Mouse (Mus musculus): Measurements from ENCODE around the gene Tmprss5. TPM values are rescaled to one million over a fixed set of nuclear protein-coding genes. Genes with fewer than 3 reads are reported as not detected.

Tmprss5 gene
- polyA plus RNA-seq, 1 experiment from 2014 or later: 1.0 TPM

DNA sequence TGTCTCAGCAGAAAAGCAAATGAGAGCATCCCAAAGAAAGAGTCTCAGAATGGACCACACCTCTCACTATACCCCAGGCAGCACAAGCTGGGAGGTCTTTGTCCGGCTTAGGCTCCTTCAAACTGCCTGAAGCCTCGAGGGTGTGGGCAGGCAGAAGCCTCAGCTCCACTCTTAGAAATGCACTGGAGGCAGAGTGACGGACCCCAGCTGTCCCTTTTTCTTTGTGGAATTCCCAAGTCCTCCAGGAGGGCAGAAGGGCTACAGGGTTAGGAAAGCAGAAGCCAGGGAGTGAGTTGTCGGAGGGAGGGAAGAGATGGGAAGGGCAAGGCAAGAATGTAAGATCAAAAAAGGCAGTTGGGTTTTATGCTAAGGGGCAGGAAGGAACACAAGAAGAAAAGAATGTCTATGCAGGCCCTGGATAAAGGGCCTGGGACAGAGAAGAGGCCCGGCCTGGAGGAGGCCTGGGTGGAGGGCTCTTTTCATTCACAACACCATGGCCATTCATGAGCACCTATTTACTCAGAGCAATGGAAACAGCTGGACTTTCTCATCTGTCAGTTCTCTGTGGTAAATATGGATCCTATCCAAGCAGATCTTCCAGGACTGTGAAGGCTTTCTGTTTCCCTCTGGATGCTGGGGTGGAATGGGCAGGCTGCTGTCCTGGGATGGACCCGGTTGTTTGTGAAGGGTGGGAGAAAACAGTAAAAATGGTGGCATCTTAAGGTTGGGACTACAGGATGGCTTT is 29.6 kb downstream of the Tmprss5 start:
- no peak overlapping the region for H3K27ac ChIP-seq
- H3K4me1 ChIP-seq: peaks cover 8% of the 10 kb centered on the region
- 37% methylated on average over 6 of the region's 6 CpGs for WGBS
- H3K4me2 ChIP-seq (replicated peaks): no peak overlapping the region
- no peak overlapping the region for H3K4me3 ChIP-seq
- H3K36me3 ChIP-seq: no peaks in the 10 kb centered on the region
- H3K9ac ChIP-seq: no peak overlapping the region
- no peaks in the 10 kb centered on the region for H3K27me3 ChIP-seq
- H3K9me3 ChIP-seq: no peaks in the 10 kb centered on the region
- ATAC-seq (ENCODE audit: insufficient number of reproducible peaks, insufficient read depth, low FRiP score, low TSS enrichment): no peak

GRCm38 (mm10) chr9:49111296-49111695 is 30.2 kb downstream of the Tmprss5 start:
- Histone ChIP-seq H3K9me3 (no peaks in the 10 kb centered on the region), H3K4me3 (no peak overlapping the region), H3K27ac (no peak overlapping the region), H3K4me2 (replicated peaks) (no peak overlapping the region), H3K27me3 (no peaks in the 10 kb centered on the region), H3K4me1 (peaks cover 8% of the 10 kb centered on the region), H3K9ac (no peak overlapping the region), H3K36me3 (no peaks in the 10 kb centered on the region)
- no peak for ATAC-seq (ENCODE audit: insufficient number of reproducible peaks, insufficient read depth, low FRiP score, low TSS enrichment)
- WGBS: 87% methylated on average over 5 of the region's 5 CpGs

- Histone ChIP-seq H3K4me1 (no peaks in the 10 kb centered on the region), H3K4me3 (no peak overlapping the region), H3K36me3 (no peaks in the 10 kb centered on the region), H3K9me3 (no peaks in the 10 kb centered on the region), H3K27ac (no peak overlapping the region), H3K9ac (no peak overlapping the region), H3K4me2 (replicated peaks) (no peak overlapping the region), H3K27me3 (no peaks in the 10 kb centered on the region)
- WGBS: 44% methylated on average over 3 of the region's 3 CpGs
- ATAC-seq (ENCODE audit: insufficient number of reproducible peaks, insufficient read depth, low FRiP score, low TSS enrichment): no peak
Observed at GRCm38 (mm10) chr9:49118271-49118825, 37.3 kb downstream of the Tmprss5 start.

GRCm38 (mm10) chr9:49119759-49120158 is 38.7 kb downstream of the Tmprss5 start:
- 85% methylated on average over 4 of the region's 4 CpGs for WGBS
- H3K27me3 ChIP-seq: no peaks in the 10 kb centered on the region
- no peak overlapping the region for H3K27ac ChIP-seq
- H3K4me2 ChIP-seq (replicated peaks): no peak overlapping the region
- no peak overlapping the region for H3K4me3 ChIP-seq
- H3K9me3 ChIP-seq: no peaks in the 10 kb centered on the region
- H3K36me3 ChIP-seq: no peaks in the 10 kb centered on the region
- no peak for ATAC-seq (ENCODE audit: insufficient number of reproducible peaks, insufficient read depth, low FRiP score, low TSS enrichment)
- H3K4me1 ChIP-seq: no peaks in the 10 kb centered on the region
- H3K9ac ChIP-seq: no peak overlapping the region

DNA sequence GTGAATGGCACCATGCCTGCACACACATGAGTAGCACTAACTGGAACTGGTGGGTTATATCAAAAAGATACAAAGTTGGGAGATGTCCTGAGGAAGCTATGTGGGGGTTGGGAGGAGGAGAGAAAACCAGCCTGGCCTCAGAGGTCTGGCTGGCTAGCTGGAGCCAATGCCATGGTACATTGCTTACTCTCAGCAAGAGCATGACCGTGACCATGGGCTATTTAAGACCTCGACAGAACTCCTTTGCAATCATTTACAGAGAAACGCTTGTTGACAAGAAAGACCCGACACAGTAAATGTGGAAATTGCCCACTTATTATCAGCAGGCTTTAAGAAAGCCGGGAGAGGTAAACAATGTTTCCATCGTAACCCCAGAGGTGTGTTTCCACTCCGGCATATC is 44.6 kb downstream of the Tmprss5 start:
- Histone ChIP-seq H3K4me2 (replicated peaks) (no peak overlapping the region), H3K4me3 (no peak overlapping the region), H3K9ac (no peak overlapping the region), H3K9me3 (no peaks in the 10 kb centered on the region), H3K27me3 (no peaks in the 10 kb centered on the region), H3K27ac (no peak overlapping the region), H3K4me1 (no peaks in the 10 kb centered on the region), H3K36me3 (no peaks in the 10 kb centered on the region)
- ATAC-seq (ENCODE audit: insufficient number of reproducible peaks, insufficient read depth, low FRiP score, low TSS enrichment): no peak
- WGBS: 65% methylated on average over 7 of the region's 7 CpGs

GRCm38 (mm10) chr9:49130514-49131010 is 49.5 kb downstream of the Tmprss5 start:
- H3K4me1 ChIP-seq: no peaks in the 10 kb centered on the region
- H3K9me3 ChIP-seq: no peaks in the 10 kb centered on the region
- H3K27ac ChIP-seq: no peak overlapping the region
- WGBS: 45% methylated on average over 5 of the region's 5 CpGs
- no peak overlapping the region for H3K9ac ChIP-seq
- no peak overlapping the region for H3K4me3 ChIP-seq
- no peaks in the 10 kb centered on the region for H3K36me3 ChIP-seq
- no peak for ATAC-seq (ENCODE audit: insufficient number of reproducible peaks, insufficient read depth, low FRiP score, low TSS enrichment)
- H3K4me2 ChIP-seq (replicated peaks): no peak overlapping the region
- H3K27me3 ChIP-seq: no peaks in the 10 kb centered on the region

DNA sequence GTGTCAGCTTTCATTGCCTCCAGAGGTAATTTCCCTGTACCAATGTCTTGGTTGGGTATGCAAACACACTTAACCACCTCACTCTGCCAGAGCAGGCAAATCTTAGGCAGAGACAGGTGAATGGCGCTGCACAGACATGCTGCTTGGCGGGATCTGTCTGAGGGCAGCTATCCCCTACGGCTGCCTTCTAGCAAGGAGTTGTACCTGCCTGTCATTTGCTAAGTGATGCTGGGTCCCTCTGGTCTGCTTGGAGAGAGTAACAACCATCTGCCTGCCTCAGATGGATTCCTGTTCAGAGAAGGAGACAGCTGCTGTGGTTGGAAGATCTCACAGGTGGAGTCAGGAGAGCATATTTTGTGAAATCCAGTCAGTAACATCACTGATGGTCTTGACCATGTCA is 62.8 kb downstream of the Tmprss5 start:
- Histone ChIP-seq H3K36me3 (no peaks in the 10 kb centered on the region), H3K4me2 (replicated peaks) (no peak overlapping the region), H3K9ac (no peak overlapping the region), H3K4me3 (no peak overlapping the region), H3K27me3 (no peaks in the 10 kb centered on the region), H3K4me1 (no peaks in the 10 kb centered on the region), H3K9me3 (no peaks in the 10 kb centered on the region), H3K27ac (no peak overlapping the region)
- no peak for ATAC-seq (ENCODE audit: insufficient number of reproducible peaks, insufficient read depth, low FRiP score, low TSS enrichment)
- 84% methylated on average over 3 of the region's 3 CpGs for WGBS

GRCm38 (mm10) chr9:49145776-49146175 is 64.7 kb downstream of the Tmprss5 start:
- Histone ChIP-seq H3K27me3 (no peaks in the 10 kb centered on the region), H3K9ac (no peak overlapping the region), H3K9me3 (no peaks in the 10 kb centered on the region), H3K4me3 (no peak overlapping the region), H3K4me2 (replicated peaks) (no peak overlapping the region), H3K27ac (no peak overlapping the region), H3K4me1 (no peaks in the 10 kb centered on the region), H3K36me3 (no peaks in the 10 kb centered on the region)
- WGBS: 85% methylated on average over 8 of the region's 8 CpGs
- ATAC-seq (ENCODE audit: insufficient number of reproducible peaks, insufficient read depth, low FRiP score, low TSS enrichment): no peak

- H3K4me1 ChIP-seq: no peaks in the 10 kb centered on the region
- no peaks in the 10 kb centered on the region for H3K27me3 ChIP-seq
- H3K36me3 ChIP-seq: no peaks in the 10 kb centered on the region
- no peak overlapping the region for H3K4me3 ChIP-seq
- WGBS: 60% methylated on average over 3 of the region's 3 CpGs
- no peak overlapping the region for H3K27ac ChIP-seq
- no peak overlapping the region for H3K4me2 ChIP-seq (replicated peaks)
- no peaks in the 10 kb centered on the region for H3K9me3 ChIP-seq
- no peak for ATAC-seq (ENCODE audit: insufficient number of reproducible peaks, insufficient read depth, low FRiP score, low TSS enrichment)
- H3K9ac ChIP-seq: no peak overlapping the region
Observed at GRCm38 (mm10) chr9:49147031-49147430, 66.0 kb downstream of the Tmprss5 start.

Other genes starting within 250 kb of the Tmprss5 start
- 4.1 and 5.2 TPM in 2 replicates for gene Zbtb16, start 245.0 kb upstream of the Tmprss5 start, polyA plus RNA-seq (2016; fragmentation: Nextera tagmentation; extraction: Ambion mirVana)
- 1.8 and 2.1 TPM in 2 replicates for gene Htr3a, start 170.2 kb upstream of the Tmprss5 start, polyA plus RNA-seq (2016; fragmentation: Nextera tagmentation; extraction: Ambion mirVana)
- gene Htr3b, start 116.3 kb upstream of the Tmprss5 start, polyA plus RNA-seq (2016; fragmentation: Nextera tagmentation; extraction: Ambion mirVana): 0.24 and 0.51 TPM in 2 replicates
- 50.0 and 54.1 TPM in 2 replicates for gene Usp28, start 95.9 kb upstream of the Tmprss5 start, polyA plus RNA-seq (2016; fragmentation: Nextera tagmentation; extraction: Ambion mirVana)
- gene Zw10, start 25.6 kb upstream of the Tmprss5 start, polyA plus RNA-seq (2016; fragmentation: Nextera tagmentation; extraction: Ambion mirVana): 51.7 and 51.9 TPM in 2 replicates
- not detected in 2 replicates for gene Gm4894, start 169.3 kb downstream of the Tmprss5 start, polyA plus RNA-seq (2016; fragmentation: Nextera tagmentation; extraction: Ambion mirVana)